Mouse (Mus musculus) granulocyte monocyte progenitor cell, adult 5-6 weeks (primary cell): ENCODE data around the gene Megf6. TPM values are rescaled to one million over a fixed set of nuclear protein-coding genes. Genes with fewer than 3 reads are reported as not detected.

Experiments used
- ATAC-seq: replicated peaks from 2 replicates; pipeline ENCODE4 v1.8.0; 2016; ENCODE audit warnings: mild to moderate bottlenecking, moderate TSS enrichment, inconsistent platforms; ENCODE audit not compliant: poor library complexity, severe bottlenecking
- total RNA-seq, 2 experiments: library from RNA; stranded (forward) in 1 of 2; stranded (reverse) in 1 of 2; fragments of 200-712, 200-1000 nt in 1 of 2; fragments of >200 nt in 1 of 2; fragmentation: Nextera tagmentation in 1 of 2; gene quantifications; 2 replicates each; pipeline ENCODE4 v1.2.3; 2014 to 2017

The Megf6 gene
- total RNA-seq (2014; fragmentation: Nextera tagmentation) (not detected in 2 replicates), total RNA-seq (2017) (not detected in 2 replicates)

DNA sequence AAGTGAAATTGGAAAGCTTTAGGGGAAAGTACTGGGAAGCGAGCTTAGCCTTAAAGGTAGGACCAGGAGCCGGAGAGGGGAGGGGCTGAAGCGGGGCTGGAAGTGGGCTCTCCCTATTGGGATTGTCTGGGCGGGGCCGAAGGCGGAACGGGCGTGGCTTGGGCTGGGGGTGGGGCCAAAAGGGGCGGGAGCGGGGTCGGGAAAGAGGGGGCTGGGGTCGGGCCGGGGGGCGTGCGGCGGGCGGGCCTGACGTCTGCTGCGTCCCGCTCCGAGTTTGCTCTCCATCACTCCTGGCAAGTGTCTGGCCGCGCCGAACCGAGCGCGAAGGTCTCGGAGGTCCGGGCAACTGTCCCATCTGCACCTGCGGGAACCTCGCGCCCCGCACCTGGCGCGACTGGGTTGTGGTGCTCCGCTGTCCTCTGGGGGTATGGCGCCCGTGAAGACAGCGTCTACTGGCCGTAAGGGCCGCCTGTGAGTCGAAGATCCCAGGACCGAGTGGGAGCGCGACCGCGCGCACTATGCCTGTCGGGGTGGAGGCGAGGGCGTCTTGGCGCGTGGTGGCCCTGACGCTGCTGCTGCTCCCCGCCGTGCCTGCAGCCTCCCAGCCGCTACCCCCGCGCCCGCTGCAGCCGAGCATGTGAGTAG is at the start of gene Megf6:
Gene Megf6, plus strand, starts transcription at position 225 of the 645 bp plus-strand sequence.
- peak; percentile 30 for ATAC-seq

DNA sequence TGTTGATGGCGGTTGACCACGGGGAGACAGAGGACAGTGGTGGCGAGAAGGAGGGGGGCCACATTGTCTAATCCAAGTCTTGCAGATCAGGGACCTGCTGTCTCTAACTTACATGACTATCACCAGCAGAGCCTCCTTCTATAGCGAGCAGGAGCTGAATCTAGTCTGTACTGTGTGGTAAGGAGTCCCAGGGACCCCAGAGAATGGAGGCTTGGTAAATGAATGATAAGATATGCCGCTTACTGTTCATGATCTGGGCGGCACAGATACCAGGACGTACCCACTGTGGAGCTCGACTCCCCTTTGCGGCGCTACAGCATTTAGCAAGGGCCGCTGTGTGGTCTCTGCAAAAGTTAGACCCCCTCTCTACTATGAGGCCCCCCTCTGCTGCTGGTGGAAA is 48.7 kb upstream of the Megf6 start:
- no peak for ATAC-seq

DNA sequence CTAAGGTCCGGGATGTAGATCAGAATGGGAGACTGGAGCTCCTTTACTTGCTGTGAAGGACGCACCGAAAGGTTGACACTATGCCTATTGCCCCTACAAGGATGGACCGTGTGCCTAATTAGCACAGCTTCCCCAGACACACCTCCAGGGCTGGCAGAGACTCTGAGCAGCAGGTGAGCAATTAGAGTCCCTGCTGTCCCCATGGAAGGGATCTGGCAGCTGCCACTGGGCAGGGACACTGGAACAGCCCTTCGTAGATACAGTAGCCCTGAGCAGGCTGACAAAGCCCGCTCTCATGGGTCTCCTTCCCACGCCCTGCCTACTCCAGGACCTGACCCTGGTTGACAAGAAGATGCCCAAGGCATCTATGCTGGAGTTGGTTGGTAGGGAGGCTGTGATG is 48.2 kb upstream of the Megf6 start:
- no peak for ATAC-seq

DNA sequence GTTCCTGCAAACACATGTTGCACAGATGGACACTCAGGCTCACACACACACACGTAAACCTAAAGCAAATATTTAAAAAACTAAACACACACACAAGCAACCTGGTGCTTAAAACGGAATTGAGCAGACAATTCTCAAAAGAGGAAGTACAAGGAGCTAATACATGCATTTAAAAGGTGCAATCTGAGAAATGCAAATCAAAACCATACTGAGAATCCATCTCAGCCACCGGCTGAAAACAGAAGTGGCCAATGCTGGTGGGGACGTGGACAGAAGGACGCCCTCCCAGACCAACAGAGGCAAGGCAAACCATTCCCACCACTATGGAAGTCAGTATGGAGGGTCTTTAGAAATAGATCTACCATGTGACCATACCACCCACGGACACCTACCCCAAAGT is 47.0 kb upstream of the Megf6 start:
- ATAC-seq: no peak

- no peak for ATAC-seq
These were observed 45.3 kb upstream of the Megf6 start for GRCm38 (mm10) chr4:154125202-154125601.

GRCm38 (mm10) chr4:154127273-154127672 is 43.3 kb upstream of the Megf6 start:
- ATAC-seq: no peak

DNA sequence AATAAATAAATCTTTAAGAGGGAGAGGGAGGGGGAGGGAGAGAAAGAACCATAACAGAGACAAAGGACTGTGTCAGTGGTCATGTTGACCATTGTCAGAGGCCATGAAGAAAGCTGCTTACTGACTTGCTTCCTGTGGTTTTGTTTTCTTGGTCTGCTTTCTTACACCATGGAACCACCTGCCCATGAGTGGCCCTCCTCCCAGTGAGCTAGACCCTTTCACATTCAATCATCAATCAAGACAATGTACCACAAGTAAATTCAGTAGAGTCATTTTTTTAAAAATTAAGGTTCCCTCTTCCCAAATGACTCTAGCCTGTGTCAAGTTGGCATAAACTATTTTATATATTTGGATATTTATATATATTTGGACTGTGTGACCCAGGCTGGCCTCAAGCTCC is 40.6 kb upstream of the Megf6 start:
- ATAC-seq: no peak

DNA sequence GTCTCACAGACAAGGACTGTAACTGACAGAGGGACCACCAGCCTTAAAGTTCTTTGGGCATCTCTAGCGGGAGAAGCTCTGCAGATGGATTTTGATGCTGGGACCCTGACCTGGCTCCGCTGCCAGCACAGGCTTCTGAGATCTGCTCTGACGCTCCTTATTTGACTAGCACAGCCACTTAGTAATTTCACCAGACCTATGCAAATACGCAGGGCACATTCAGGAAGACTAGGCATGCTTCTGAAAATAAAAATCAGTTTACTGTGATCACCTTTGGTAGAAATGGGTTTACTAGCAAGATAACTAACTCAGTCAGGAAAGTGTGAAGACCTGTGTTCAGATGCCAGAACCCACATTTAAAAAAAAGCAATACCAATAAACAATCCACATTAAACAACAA is 38.6 kb upstream of the Megf6 start:
- no peak for ATAC-seq

GRCm38 (mm10) chr4:154134803-154135202 is 35.7 kb upstream of the Megf6 start:
- ATAC-seq: no peak

DNA sequence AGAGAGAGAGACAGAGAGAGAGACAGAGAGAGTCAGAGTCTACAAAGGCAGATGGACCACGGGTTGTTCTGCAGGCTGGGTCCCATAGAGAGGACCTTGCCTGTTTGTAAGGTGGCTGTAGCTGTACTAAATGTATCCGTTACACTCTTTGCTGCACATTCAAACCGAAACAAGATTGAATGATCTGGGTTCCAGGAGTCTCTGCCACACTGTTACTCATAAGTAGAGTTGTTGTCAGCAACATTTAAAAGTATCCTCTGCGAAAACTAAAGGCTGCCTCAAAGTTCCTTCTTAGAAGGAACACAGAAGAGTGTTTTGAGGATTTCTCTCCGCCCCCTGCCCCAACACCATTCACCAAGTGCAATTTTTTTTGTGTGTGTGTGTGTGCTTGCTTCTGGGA is 33.4 kb upstream of the Megf6 start:
- ATAC-seq: no peak

- peak; percentile 1; the same call in 1 of the 2 replicates for ATAC-seq
These were observed 30.8 kb upstream of the Megf6 start for GRCm38 (mm10) chr4:154139671-154140181.

DNA sequence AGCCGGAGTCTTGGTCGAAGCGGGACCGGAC is 30.5 kb upstream of the Megf6 start, which contains the start of gene Trp73:
Gene Trp73, minus strand, starts transcription at position 27 of the 31 bp plus-strand sequence.
- 0 out of 2 replicates have a peak, but pooled peaks have one; percentile 1 for ATAC-seq

DNA sequence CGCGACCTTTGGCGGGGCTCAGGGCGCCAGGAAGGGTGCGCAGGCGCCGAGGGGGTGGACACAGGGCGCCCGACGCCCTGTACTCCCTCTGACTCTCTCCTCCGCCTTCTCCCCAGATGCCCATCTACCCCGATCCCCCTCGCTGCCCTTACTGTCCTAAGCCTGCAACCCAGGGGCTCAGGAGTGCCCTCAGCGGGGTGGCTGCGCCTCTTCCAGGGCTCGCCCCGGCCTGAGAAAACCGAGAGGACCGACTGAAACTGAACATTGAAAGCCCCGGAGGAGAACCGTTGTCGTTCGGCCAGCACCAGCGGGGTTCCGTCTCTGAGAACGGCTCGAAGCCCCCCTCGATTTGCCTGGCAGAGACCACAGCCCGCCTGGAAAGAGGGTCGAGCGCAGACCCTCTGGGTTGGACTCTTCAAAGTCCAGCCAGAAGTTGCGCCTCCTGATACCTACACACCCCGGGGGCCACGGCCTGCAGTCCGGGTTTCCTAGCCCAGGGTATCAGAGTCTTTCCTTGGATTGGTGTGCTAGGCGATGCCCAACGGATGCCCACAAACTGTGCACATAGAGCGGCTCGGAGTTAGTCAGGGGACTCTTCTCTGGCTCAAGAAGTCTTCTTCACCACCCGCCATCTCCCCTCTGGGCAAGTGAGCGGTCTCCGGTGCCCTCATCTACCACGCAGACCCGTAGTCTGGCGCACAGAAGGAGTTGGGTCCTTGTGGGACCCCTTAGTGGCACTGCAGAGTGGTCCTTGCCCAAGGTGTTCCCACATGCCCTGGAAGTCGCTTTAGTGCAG is 30.1 kb upstream of the Megf6 start:
- ATAC-seq: no peak

DNA sequence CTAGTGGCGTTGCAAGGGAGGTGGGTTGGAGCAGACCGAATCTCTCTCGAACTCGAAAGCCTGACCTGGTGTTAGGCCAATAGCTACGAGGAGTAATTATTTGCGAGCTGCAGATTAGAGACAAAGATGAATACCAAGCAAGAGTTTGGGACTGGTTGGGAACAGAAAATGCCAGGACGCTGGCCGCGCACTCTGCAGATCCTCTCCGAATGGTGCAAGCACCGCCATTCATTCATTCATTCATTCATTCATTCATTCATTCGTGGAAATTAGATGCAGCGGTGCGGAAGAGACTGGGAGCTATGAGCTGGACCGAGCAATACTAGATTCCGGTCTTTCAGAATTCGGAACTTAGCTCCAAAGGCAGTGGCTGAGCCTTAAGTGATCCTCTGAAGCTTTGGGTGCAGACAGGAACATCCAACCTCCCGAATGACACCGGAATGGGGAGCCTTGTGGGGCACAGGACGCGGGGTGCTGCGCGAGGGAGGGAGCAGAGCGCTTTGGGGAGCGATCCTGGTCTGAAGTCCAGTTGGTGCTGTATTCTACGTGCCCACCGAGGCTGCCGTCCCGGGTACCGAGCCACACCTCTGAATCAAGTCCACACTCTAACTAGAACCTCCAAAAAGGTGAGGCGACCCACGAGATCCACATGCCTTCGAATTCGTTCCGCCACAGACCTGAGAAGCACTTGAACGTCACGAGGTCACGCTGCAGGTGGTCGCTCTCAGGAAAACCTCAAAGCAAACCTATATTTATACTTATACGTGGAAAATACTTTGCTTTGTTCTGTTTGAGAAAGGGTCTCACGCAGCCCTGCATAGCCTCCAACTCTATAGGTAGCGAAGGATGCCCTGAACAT is 29.3 kb upstream of the Megf6 start:
- ATAC-seq: no peak

DNA sequence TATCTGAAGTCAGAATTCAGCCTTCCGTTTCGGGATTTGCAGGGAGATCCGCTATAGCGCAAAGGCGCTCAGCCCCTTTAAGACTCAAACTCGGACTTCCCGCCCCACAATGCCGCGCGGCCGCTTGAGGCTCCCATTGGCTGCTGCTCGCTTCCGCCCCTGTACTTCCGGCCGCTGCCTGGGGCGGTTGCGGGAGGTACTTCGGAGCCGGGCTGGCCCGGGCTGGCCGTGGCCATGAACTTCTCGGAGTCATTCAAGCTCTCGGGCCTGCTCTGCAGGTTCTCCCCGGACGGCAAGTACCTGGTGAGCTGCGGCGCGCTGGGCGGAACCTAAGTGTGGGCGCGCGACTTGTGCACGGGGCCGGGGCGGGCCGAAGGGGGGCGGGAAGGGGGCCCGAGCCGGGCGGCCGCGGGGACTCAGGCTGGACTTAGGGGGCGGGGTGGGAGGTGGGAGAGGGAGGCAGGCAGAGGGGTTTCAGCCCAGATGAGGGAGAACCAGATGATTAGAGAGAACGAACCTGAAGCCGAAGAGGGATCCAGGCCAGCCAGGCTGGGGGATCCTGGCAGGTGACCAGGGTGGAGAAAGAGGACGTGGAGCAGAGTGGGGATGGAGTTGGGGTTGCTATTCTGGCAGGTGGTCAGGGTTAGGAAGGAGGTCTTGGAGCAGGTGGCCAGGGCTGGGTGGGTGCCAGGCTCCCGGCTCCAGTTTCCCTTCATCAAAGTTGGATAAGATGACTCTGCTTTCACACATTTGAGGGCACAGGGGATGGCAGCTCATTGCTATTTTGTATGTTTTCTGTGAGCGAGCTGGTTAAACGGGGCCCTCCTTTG is 28.1 kb upstream of the Megf6 start, which contains the start of gene Wrap73:
Gene Wrap73, plus strand, starts transcription at position 162 of the 830 bp plus-strand sequence.
- ATAC-seq: peak; percentile 95

DNA sequence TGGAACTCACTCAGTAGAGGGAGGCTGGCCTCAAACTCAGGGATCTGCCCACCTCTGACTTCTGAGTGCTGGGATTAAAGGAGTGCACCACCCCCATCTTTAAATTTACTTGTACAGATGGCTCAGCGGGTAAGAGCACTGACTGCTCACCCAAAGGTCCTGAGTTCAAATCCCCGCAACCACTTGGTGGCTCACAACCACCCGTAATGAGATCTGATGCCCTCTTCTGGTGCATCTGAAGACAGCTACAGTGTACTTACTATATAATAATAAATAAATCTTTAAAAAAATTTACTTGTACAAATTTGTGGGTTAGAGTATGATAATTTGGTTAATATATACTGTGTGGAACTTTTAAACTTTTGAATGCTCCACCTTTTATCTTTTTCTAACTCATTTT is 25.8 kb upstream of the Megf6 start:
- no peak for ATAC-seq

- no peak for ATAC-seq
These were observed 24.2 kb upstream of the Megf6 start for GRCm38 (mm10) chr4:154146342-154146741.

DNA sequence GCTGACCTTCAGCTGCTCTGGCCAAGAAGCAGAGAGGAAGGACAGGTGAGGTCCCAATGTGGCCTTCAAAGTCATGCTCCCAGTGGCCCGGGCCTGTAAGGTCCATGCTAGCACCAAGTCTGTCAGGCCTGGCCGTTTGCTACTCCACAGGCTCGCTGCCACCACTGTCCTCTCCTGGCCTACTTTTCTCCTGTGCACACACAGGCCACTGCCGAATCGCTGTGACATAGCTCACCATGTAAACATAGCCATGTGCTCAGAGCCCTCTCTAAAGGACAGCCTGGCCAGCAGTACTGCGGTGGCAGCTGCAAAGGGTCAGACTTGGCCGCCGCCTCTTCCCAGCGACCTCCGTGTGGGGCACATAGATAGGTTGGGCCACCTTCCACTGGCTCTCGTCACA is 16.4 kb upstream of the Megf6 start:
- no peak for ATAC-seq

DNA sequence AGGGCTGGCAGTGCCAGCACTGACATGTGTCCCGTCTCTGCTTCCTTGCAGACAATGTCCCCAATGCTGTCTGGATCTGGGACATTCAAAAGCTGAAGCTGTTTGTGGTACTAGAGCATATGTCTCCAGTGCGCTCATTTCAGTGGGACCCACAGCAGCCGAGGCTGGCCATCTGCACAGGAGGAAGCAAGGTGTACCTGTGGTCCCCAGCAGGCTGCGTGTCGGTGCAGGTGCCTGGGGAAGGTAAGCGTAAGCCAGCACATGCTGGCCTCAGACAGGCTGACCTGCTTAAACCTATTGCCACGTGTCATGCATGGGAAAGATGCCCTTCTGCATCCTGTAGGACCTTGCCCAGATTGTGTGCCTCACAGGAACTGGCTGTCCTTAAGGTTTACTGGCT is 14.5 kb upstream of the Megf6 start:
- ATAC-seq: no peak

DNA sequence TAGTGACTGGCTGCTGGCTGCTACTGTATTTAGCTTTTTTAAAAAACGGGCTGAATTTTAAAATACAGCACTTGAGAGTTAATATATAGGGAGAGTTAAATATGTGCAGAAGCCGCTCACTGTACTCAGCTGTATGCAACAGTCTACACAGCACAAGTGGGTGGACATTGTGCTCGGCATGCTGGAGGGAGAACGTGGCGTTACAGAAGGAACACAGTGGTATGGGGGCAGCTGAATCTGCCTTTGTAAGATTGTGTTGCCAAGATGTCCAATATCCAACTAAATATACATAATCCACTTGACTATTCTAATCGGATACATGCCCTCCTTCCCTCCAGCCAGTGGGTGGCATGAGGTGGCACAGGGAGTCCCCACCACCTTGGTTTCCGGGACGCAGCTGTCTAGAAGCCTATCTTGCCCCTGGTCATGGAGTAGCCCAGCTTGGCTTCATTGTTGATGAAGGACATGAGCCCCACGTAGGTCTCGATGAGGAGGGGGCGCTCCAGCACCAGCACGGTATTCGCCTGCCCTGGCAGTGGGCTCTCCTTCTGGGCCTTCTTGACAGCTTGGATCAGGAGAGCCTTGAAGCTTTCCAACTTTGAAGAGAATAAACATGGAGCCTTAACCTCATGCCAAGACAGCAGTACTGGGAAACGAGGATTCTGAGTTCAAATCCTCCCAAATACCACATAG is 12.4 kb upstream of the Megf6 start:
- ATAC-seq: no peak
